Mouse (Mus musculus): ENCODE measurements at regions not wholly inside any gene's neighbourhood (a gene's known extent, or its start where the extent isn't known, plus 50 kb on each side); places are given as distances from the start of the nearest gene placed in this dataset.

DNA sequence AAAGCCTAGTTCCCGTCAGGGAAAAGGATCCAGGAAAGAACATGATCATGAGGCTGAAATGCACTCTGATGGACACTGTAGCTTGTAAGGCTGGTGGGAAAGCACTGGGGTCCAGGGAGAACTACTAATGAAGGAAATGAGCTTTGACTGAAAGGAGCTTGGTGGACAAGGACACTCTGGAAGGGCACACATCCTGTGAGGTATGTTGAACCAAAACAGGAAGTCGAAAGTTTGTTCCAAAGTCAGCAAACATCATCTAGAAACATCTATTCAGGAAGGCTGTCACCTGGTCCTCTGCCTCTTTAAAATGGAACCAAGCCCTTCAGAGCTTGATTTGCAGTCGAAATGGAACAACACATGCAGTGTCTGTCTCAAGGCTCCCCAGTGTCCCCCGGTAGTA, 143.1 kb downstream of the Hlx start:
- DNase-seq (ENCODE audit: low spot score) (no peak), ATAC-seq (ENCODE audit: insufficient read depth, low FRiP score, low TSS enrichment) (no peak)
- 79% methylated on average over 4 of the region's 4 CpGs for WGBS
- Histone ChIP-seq H3K9me3 (ENCODE audit: control insufficient read depth, low read length) (no peaks in the 10 kb centered on the region), H3K9ac (ENCODE audit: low read length) (no peak overlapping the region), H3K36me3 (ENCODE audit: control insufficient read depth, insufficient read depth, low read length) (no peaks in the 10 kb centered on the region), H3K27ac (ENCODE audit: low read depth, low read length) (no peak overlapping the region), H3K4me3 (ENCODE audit: low read depth, low read length) (no peak overlapping the region), H3K4me1 (ENCODE audit: control insufficient read depth, insufficient read depth, low read length) (no peaks in the 10 kb centered on the region), H3K27me3 (ENCODE audit: control insufficient read depth, insufficient read depth, low read length) (no peaks in the 10 kb centered on the region), H3K4me2 (ENCODE audit: low read depth) (no peak overlapping the region)

DNA sequence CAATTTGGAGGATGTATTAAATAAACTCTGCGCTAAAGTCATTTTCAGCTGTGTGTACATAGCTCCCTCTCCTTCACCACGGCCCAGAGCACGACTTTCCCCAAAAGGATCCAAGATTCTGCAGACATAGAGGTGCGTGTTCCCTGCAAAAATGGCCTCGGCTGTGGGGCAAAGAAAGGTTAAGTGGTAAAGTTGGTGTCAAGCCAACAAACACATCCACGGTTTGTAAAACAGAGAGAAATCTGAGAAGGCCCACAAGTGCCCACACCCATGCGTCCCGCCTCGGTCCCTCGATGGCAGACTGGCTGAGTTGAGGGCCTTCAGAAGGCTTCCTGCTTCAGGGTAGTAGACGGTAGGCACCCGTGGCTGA, 147.9 kb downstream of the Hlx start:
- ATAC-seq (ENCODE audit: insufficient read depth, low FRiP score, low TSS enrichment) (no peak), DNase-seq (ENCODE audit: low spot score) (no peak)
- Histone ChIP-seq H3K27me3 (ENCODE audit: control insufficient read depth, insufficient read depth, low read length) (no peaks in the 10 kb centered on the region), H3K36me3 (ENCODE audit: control insufficient read depth, insufficient read depth, low read length) (no peaks in the 10 kb centered on the region), H3K27ac (ENCODE audit: low read depth, low read length) (no peak overlapping the region), H3K4me1 (ENCODE audit: control insufficient read depth, insufficient read depth, low read length) (no peaks in the 10 kb centered on the region), H3K4me2 (ENCODE audit: low read depth) (no peak overlapping the region), H3K9ac (ENCODE audit: low read length) (no peak overlapping the region), H3K9me3 (ENCODE audit: control insufficient read depth, low read length) (no peaks in the 10 kb centered on the region), H3K4me3 (ENCODE audit: low read depth, low read length) (no peak overlapping the region)
- WGBS: 72% methylated on average over 12 of the region's 12 CpGs

DNA sequence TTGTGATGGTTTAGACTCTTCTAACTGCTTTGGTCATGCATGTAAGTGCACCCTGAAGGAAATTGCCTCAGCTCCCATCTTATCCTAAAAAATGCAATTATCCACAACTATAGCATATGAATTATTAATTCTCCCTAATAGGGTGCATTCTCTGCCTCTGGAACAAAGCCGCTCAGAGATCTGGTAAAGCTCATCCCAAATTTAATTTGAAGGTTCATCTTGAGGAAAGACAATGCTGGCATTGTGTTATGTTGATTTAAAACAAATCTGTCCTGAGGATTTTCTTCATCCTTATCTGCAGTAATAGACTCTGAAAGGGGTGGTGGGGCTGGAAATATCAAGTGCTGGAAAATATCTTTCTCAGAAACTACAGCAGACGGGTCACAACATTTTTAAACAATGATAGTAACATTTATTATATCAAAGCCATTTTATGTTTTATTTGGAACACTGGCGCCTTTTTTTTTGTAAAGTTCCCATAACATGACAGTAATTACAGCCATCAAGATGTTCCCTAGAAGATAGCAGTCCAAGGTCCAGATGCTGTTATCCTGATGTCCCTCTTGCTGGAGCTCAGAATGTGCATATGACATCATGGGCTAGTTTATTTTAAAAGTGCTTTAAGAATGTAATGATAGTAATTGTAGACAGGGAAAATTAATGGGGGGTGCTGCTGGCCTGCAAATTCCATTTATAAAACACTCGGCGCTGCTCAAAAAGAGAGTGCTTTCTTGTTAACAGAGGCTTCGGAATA, 148.5 kb downstream of the Hlx start:
- Histone ChIP-seq H3K36me3 (ENCODE audit: control insufficient read depth, insufficient read depth, low read length) (no peaks in the 10 kb centered on the region), H3K9me3 (ENCODE audit: control insufficient read depth, low read length) (no peaks in the 10 kb centered on the region), H3K4me1 (ENCODE audit: control insufficient read depth, insufficient read depth, low read length) (no peaks in the 10 kb centered on the region), H3K27ac (ENCODE audit: low read depth, low read length) (no peak overlapping the region), H3K9ac (ENCODE audit: low read length) (no peak overlapping the region), H3K4me2 (ENCODE audit: low read depth) (no peak overlapping the region), H3K27me3 (ENCODE audit: control insufficient read depth, insufficient read depth, low read length) (no peaks in the 10 kb centered on the region), H3K4me3 (ENCODE audit: low read depth, low read length) (no peak overlapping the region)
- DNase-seq (ENCODE audit: low spot score) (no peak), ATAC-seq (ENCODE audit: insufficient read depth, low FRiP score, low TSS enrichment) (no peak)
- WGBS: 85% methylated on average over 6 of the region's 6 CpGs

DNA sequence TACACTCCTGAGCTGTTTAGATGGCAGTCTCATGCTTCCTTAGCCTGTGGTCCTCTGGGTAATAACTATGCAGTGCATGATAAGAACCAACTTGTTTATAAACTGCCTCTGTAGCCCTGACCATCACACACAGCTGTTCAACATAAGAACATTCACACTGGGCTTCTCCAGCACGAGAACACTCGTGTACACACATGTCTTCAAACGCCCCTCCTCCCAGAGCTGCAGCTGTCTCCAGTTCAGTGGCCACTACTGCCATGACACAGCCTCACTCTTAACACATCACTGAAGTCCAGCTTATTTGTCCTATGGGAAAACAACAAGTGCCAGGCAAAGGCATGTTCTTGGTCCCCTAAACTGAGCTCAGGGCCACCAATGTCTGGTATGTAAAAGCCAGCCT, 152.9 kb downstream of the Hlx start:
- H3K9me3 ChIP-seq (ENCODE audit: control insufficient read depth, low read length): no peaks in the 10 kb centered on the region
- H3K36me3 ChIP-seq (ENCODE audit: control insufficient read depth, insufficient read depth, low read length): no peaks in the 10 kb centered on the region
- H3K4me2 ChIP-seq (ENCODE audit: low read depth): no peak overlapping the region
- no peaks in the 10 kb centered on the region for H3K4me1 ChIP-seq (ENCODE audit: control insufficient read depth, insufficient read depth, low read length)
- H3K9ac ChIP-seq (ENCODE audit: low read length): no peak overlapping the region
- no peak overlapping the region for H3K27ac ChIP-seq (ENCODE audit: low read depth, low read length)
- ATAC-seq (ENCODE audit: insufficient read depth, low FRiP score, low TSS enrichment): no peak
- WGBS: 85% methylated on average over 3 of the region's 3 CpGs
- H3K27me3 ChIP-seq (ENCODE audit: control insufficient read depth, insufficient read depth, low read length): no peaks in the 10 kb centered on the region
- DNase-seq (ENCODE audit: low spot score): no peak
- H3K4me3 ChIP-seq (ENCODE audit: low read depth, low read length): no peak overlapping the region

DNA sequence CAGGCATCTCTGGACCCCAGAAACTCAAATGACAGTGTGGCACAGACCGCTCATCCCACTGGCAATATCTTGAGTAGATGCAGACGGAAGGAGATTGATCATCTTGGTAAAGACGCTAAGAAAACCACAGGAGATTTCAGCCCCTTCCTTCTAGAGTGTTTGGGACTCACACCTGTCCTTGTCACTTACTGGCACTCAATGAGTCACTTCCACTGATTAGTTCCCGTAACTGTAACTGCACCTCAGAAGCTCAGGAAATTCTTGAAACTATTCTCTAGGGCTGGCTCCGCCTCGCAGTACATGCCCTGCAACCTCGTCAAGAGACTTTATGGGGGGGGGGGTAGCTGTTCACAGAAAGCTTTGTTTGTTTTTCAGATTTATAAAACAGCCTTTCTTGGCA, 155.9 kb downstream of the Hlx start:
- WGBS: 74% methylated on average over 7 of the region's 7 CpGs
- H3K4me1 ChIP-seq (ENCODE audit: control insufficient read depth, insufficient read depth, low read length): no peaks in the 10 kb centered on the region
- H3K27me3 ChIP-seq (ENCODE audit: control insufficient read depth, insufficient read depth, low read length): no peaks in the 10 kb centered on the region
- H3K27ac ChIP-seq (ENCODE audit: low read depth, low read length): no peak overlapping the region
- no peaks in the 10 kb centered on the region for H3K36me3 ChIP-seq (ENCODE audit: control insufficient read depth, insufficient read depth, low read length)
- DNase-seq (ENCODE audit: low spot score) (no peak), ATAC-seq (ENCODE audit: insufficient read depth, low FRiP score, low TSS enrichment) (no peak)
- no peak overlapping the region for H3K4me3 ChIP-seq (ENCODE audit: low read depth, low read length)
- H3K9me3 ChIP-seq (ENCODE audit: control insufficient read depth, low read length): no peaks in the 10 kb centered on the region
- H3K9ac ChIP-seq (ENCODE audit: low read length): no peak overlapping the region
- no peak overlapping the region for H3K4me2 ChIP-seq (ENCODE audit: low read depth)

DNA sequence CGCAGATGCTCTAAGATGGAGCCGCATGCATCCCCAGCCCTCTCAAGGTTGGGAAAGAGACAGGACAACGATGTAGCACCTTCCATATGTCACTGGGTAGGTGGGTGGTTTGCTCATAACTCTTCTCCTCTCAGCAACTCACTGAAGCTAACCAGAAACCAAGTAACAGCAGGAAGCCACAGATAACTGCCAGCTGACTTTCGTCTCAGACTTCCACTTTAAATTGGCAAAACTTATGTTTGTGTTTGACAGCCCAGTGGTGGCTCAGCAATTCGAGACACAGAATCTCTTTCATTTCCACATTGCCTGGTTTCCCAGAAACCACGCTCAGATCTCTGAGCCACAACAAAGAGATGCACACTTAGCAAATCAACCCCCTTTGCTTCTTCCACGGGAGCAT, 159.1 kb downstream of the Hlx start:
- ATAC-seq (ENCODE audit: insufficient read depth, low FRiP score, low TSS enrichment): no peak
- H3K4me3 ChIP-seq (ENCODE audit: low read depth, low read length): no peak overlapping the region
- no peak overlapping the region for H3K27ac ChIP-seq (ENCODE audit: low read depth, low read length)
- H3K4me2 ChIP-seq (ENCODE audit: low read depth): no peak overlapping the region
- H3K4me1 ChIP-seq (ENCODE audit: control insufficient read depth, insufficient read depth, low read length): no peaks in the 10 kb centered on the region
- H3K9me3 ChIP-seq (ENCODE audit: control insufficient read depth, low read length): no peaks in the 10 kb centered on the region
- H3K27me3 ChIP-seq (ENCODE audit: control insufficient read depth, insufficient read depth, low read length): no peaks in the 10 kb centered on the region
- no peak overlapping the region for H3K9ac ChIP-seq (ENCODE audit: low read length)
- H3K36me3 ChIP-seq (ENCODE audit: control insufficient read depth, insufficient read depth, low read length): no peaks in the 10 kb centered on the region
- 75% methylated on average over 7 of the region's 7 CpGs for WGBS
- DNase-seq (ENCODE audit: low spot score): no peak

DNA sequence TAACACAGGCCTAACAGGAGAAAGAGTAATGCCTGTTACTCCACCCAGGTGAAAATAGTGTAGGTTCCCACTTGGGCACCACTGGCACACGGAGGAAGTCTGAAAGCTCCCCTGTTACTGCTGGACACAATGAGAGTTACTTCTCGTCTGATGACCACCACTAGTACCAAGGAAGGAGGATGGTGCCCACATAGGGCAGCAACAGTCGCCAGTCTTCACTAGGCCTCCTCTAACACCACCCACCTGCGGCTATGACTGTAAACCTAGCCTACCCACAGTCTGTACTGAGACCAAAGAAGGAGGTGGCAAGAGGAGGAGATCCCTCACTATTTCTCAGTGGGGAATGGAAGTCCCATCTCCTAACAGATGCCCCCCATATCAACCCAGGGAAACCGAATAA, 161.7 kb downstream of the Hlx start:
- Histone ChIP-seq H3K36me3 (ENCODE audit: control insufficient read depth, insufficient read depth, low read length) (no peaks in the 10 kb centered on the region), H3K9me3 (ENCODE audit: control insufficient read depth, low read length) (no peaks in the 10 kb centered on the region), H3K9ac (ENCODE audit: low read length) (no peak overlapping the region), H3K27ac (ENCODE audit: low read depth, low read length) (no peak overlapping the region), H3K4me1 (ENCODE audit: control insufficient read depth, insufficient read depth, low read length) (no peaks in the 10 kb centered on the region), H3K4me2 (ENCODE audit: low read depth) (no peak overlapping the region), H3K27me3 (ENCODE audit: control insufficient read depth, insufficient read depth, low read length) (no peaks in the 10 kb centered on the region), H3K4me3 (ENCODE audit: low read depth, low read length) (no peak overlapping the region)
- ATAC-seq (ENCODE audit: insufficient read depth, low FRiP score, low TSS enrichment) (no peak), DNase-seq (ENCODE audit: low spot score) (no peak)
- 86% methylated on average over 5 of the region's 5 CpGs for WGBS

DNA sequence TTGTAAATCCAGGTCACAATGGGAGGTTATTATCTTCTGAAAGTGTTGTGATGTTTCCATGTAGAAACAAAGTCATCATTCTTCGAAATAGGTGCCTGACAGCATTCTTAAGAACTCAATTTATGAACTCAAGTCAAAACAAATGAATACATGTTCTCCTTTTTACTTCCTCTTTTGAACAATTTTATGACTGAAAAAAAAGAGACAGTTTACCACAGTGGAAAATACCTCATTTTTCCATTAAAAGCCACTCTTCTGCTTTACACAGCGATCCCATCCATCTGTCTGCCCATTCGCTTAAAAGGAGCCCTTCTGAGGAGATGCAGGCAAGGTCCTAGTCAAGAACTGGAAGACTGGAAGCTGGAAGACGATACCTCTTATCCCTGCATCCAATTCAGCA, 169.5 kb downstream of the Hlx start:
- H3K9ac ChIP-seq (ENCODE audit: low read length): no peak overlapping the region
- H3K27me3 ChIP-seq (ENCODE audit: control insufficient read depth, insufficient read depth, low read length): no peaks in the 10 kb centered on the region
- no peak for DNase-seq (ENCODE audit: low spot score)
- no peaks in the 10 kb centered on the region for H3K9me3 ChIP-seq (ENCODE audit: control insufficient read depth, low read length)
- WGBS: 88% methylated on average over 4 of the region's 4 CpGs
- no peak overlapping the region for H3K4me3 ChIP-seq (ENCODE audit: low read depth, low read length)
- no peaks in the 10 kb centered on the region for H3K4me1 ChIP-seq (ENCODE audit: control insufficient read depth, insufficient read depth, low read length)
- ATAC-seq (ENCODE audit: insufficient read depth, low FRiP score, low TSS enrichment): no peak
- H3K4me2 ChIP-seq (ENCODE audit: low read depth): no peak overlapping the region
- H3K36me3 ChIP-seq (ENCODE audit: control insufficient read depth, insufficient read depth, low read length): no peaks in the 10 kb centered on the region
- no peak overlapping the region for H3K27ac ChIP-seq (ENCODE audit: low read depth, low read length)

DNA sequence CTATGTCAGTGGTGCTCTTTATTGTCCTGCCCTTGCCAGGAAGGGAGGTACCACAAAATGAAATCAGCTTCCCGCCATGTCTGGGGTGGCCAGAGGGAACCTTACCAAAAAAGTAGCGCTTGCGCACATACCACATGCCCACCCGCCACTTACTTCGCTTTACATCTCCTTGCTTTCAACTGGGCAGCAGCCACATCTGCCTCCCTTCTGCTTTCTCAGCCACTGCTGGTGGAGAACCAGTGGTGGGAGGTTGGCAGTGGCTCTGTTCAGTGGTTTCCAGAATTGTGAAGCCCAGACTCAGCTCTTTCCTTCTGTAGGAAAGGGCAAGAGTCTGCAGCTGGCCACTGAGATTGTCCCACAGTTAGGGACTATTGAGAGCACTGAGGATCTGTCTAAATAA, 170.2 kb downstream of the Hlx start:
- 89% methylated on average over 5 of the region's 5 CpGs for WGBS
- H3K9me3 ChIP-seq (ENCODE audit: control insufficient read depth, low read length): no peaks in the 10 kb centered on the region

More for the DNA sequence above, 170.2 kb downstream of the Hlx start:
- Histone ChIP-seq H3K9ac (ENCODE audit: low read length) (no peak overlapping the region), H3K36me3 (ENCODE audit: control insufficient read depth, insufficient read depth, low read length) (no peaks in the 10 kb centered on the region), H3K4me3 (ENCODE audit: low read depth, low read length) (no peak overlapping the region), H3K27ac (ENCODE audit: low read depth, low read length) (no peak overlapping the region), H3K27me3 (ENCODE audit: control insufficient read depth, insufficient read depth, low read length) (no peaks in the 10 kb centered on the region), H3K4me2 (ENCODE audit: low read depth) (no peak overlapping the region), H3K4me1 (ENCODE audit: control insufficient read depth, insufficient read depth, low read length) (no peaks in the 10 kb centered on the region)
- ATAC-seq (ENCODE audit: insufficient read depth, low FRiP score, low TSS enrichment) (no peak), DNase-seq (ENCODE audit: low spot score) (no peak)
